Mouse (Mus musculus) cerebellum, adult (tissue): ENCODE results near the gene G6pc.
"Not testable (repeated sequence)": the region's sequence is repeated elsewhere in the genome, so short reads cannot be mapped to it uniquely, and the experiment has no call there.

Experiments
- ATAC-seq: cut with Nextera tagmentation; 2 replicates; pipeline ENCODE4 v1.9.2; 2017; ENCODE audit warnings: mild to moderate bottlenecking, moderate library complexity, mixed read lengths; ENCODE audit not compliant: insufficient number of reproducible peaks, low FRiP score, low TSS enrichment

The G6pc gene

GRCm38 (mm10) chr11:101354438-101355010, 12.8 kb upstream of the G6pc start:
- ATAC-seq, result no peak

GRCm38 (mm10) chr11:101355916-101356315, 11.4 kb upstream of the G6pc start:
- ATAC-seq, result no peak

- ATAC-seq, result no peak
These were observed 9.7 kb upstream of the G6pc start for GRCm38 (mm10) chr11:101357505-101358182.

- no peak for ATAC-seq
These were observed 7.6 kb upstream of the G6pc start for GRCm38 (mm10) chr11:101359776-101360175.

- ATAC-seq, result no peak
These were observed 6.7 kb upstream of the G6pc start for GRCm38 (mm10) chr11:101360651-101361113.

GRCm38 (mm10) chr11:101364531-101364931, 2.8 kb upstream of the G6pc start:
- ATAC-seq, result no peak

GRCm38 (mm10) chr11:101370141-101370540, 2.8 kb downstream of the G6pc start:
- no peak for ATAC-seq

- ATAC-seq, result no peak
These were observed 7.1 kb downstream of the G6pc start for GRCm38 (mm10) chr11:101374421-101374938.

- ATAC-seq, result not testable (repeated sequence)
These were observed 10.8 kb downstream of the G6pc start for GRCm38 (mm10) chr11:101378196-101378595.

GRCm38 (mm10) chr11:101378926-101379325, 11.6 kb downstream of the G6pc start:
- no peak for ATAC-seq

GRCm38 (mm10) chr11:101381817-101382216, 14.5 kb downstream of the G6pc start:
- no peak for ATAC-seq

GRCm38 (mm10) chr11:101395110-101395509, 27.7 kb downstream of the G6pc start:
- no peak for ATAC-seq

GRCm38 (mm10) chr11:101415306-101415705, 47.9 kb downstream of the G6pc start:
- no peak for ATAC-seq

GRCm38 (mm10) chr11:101416433-101417100, 49.2 kb downstream of the G6pc start:
- no peak for ATAC-seq

GRCm38 (mm10) chr11:101417101-101417855, 49.9 kb downstream of the G6pc start, which contains the start of gene Aarsd1:
Gene Aarsd1 (minus strand): TSS chr11:101417615.
- ATAC-seq, result peak; percentile 68; the same call in 1 of the 2 replicates

GRCm38 (mm10) chr11:101418991-101419390, 51.6 kb downstream of the G6pc start:
- no peak for ATAC-seq

- ATAC-seq, result no peak
These were observed 52.2 kb downstream of the G6pc start for GRCm38 (mm10) chr11:101419610-101420009.

GRCm38 (mm10) chr11:101420148-101420547, 52.8 kb downstream of the G6pc start:
- no peak for ATAC-seq

GRCm38 (mm10) chr11:101424105-101424851, 56.9 kb downstream of the G6pc start, which contains the start of gene Gm27029:
Gene Gm27029 (minus strand): TSS chr11:101424796.
- ATAC-seq, result no peak
